Comparison of ENCODE assay signal across 8 mouse cellular contexts in the genomic region with DNA sequence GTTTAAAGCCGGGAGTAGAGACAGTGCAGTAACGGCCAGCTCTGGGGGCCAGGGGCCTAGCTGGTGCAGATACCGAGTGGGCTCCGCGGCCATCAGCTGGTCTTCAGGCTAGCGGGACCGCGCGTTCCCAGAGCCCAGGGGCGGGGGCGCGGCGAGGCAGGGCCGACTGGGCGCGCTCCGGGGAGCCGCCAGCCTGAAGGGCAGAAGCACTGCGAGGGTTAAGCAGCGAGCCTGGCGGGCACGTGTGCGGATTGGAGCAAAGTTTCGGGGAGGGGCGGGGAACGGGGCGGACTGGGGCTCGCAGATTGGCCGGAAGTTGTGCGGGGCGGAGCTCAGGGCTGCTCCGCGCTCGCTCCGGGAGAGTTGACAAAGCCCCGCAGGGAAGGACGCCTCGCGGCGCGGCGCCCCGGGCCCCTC. TPM values are rescaled to one million over a fixed set of nuclear protein-coding genes. Genes with fewer than 3 reads are reported as not detected.
DNase-seq lines count a peak whose midpoint lies in the region; ATAC-seq and TF ChIP-seq lines count a peak whose summit lies in the region.

No protein-coding gene starts in this region.

- H3K79me2 ChIP-seq in liver, adult 2 months (ENCODE audit: control insufficient read depth, insufficient read depth, low read length): peaks cover 6% of the 10 kb centered on the region; the same call in 1 of the 2 replicates

- peaks cover 4% of the 10 kb centered on the region; the same call in 1 of the 2 replicates for H3K4me1 ChIP-seq in intestine, postnatal 0 days (replicated peaks; ENCODE audit: control insufficient read depth, insufficient read depth, low read length)
- H3K4me1 ChIP-seq in liver, adult 2 months (ENCODE audit: control insufficient read depth, insufficient read depth, low read length): peaks cover 19% of the 10 kb centered on the region

- TF ChIP-seq CTCF in intestine, postnatal 0 days (IDR thresholded peaks at IDR 0.05; ENCODE audit: low read depth): no peak
- TF ChIP-seq CTCF in liver, adult 2 months (IDR thresholded peaks at IDR 0.05; ENCODE audit: low read depth, low read length): no peak

- no peaks in the 10 kb centered on the region for H3K36me3 ChIP-seq in intestine, postnatal 0 days (ENCODE audit: control insufficient read depth, insufficient read depth)
- H3K36me3 ChIP-seq in liver, adult 2 months (ENCODE audit: control insufficient read depth, insufficient read depth, low read length): no peaks in the 10 kb centered on the region

- H3K9ac ChIP-seq in intestine, postnatal 0 days (ENCODE audit: low read depth, low read length): peak overlapping the region; percentile 83
- H3K9ac ChIP-seq in liver, adult 2 months (ENCODE audit: low read depth, low read length): peak overlapping the region; percentile 96

- no peaks in the 10 kb centered on the region for H3K27me3 ChIP-seq in intestine, postnatal 0 days (replicated peaks; ENCODE audit: control insufficient read depth, insufficient read depth, low read length)
- no peaks in the 10 kb centered on the region for H3K27me3 ChIP-seq in liver, adult 2 months (ENCODE audit: control insufficient read depth, insufficient read depth, low read length)

- peak overlapping the region; percentile 96 for H3K4me2 ChIP-seq in intestine, postnatal 0 days (replicated peaks; ENCODE audit: low read depth)

- peak; percentile 60 for DNase-seq in layer of hippocampus, adult 11-12 months (ENCODE audit: low spot score)
- no peak for DNase-seq in layer of hippocampus, adult 9-10 months (ENCODE audit: low spot score)
- DNase-seq in embryo, embryonic 11 days: peak; percentile 97
- DNase-seq in liver, adult 2 months (ENCODE audit: extremely low read depth, low read depth, low spot score): peak; percentile 80
- DNase-seq in spleen, postnatal 36 days (ENCODE audit: low spot score in 2 of 2): peak; percentile 85

- peak; percentile 82 for ATAC-seq in granulocyte monocyte progenitor cell, adult 5-6 weeks (replicated peaks; ENCODE audit: poor library complexity, severe bottlenecking)
- peak; percentile 91 for ATAC-seq in intestine, postnatal 0 days
- peak; percentile 81 for ATAC-seq in monocyte, adult 5-6 weeks (replicated peaks; ENCODE audit: insufficient number of reproducible peaks, low FRiP score, low TSS enrichment, poor library complexity, severe bottlenecking)

- TF ChIP-seq POLR2A in liver, adult 2 months (IDR thresholded peaks at IDR 0.05; ENCODE audit: extremely low read depth, insufficient read depth, low read length): peak; percentile 46; the same call in 1 of the 2 replicates

- H3K27ac ChIP-seq in intestine, postnatal 0 days (ENCODE audit: low read depth, low read length): peak overlapping the region; percentile 54
- no peak overlapping the region for H3K27ac ChIP-seq in liver, adult 2 months (replicated peaks; ENCODE audit: insufficient read depth, low read depth, low read length)

- WGBS in intestine, postnatal 0 days: 2% methylated on average over 20 of the region's 43 CpGs
- under 1% methylated on average over 39 of the region's 43 CpGs for WGBS in liver, adult 2 months

- peak overlapping the region; percentile 96 for H3K4me3 ChIP-seq in intestine, postnatal 0 days (ENCODE audit: low read depth, low read length)
- peak overlapping the region; percentile 92 for H3K4me3 ChIP-seq in liver, adult 2 months (ENCODE audit: insufficient read depth, low read depth, low read length)

- H3K9me3 ChIP-seq in intestine, postnatal 0 days (ENCODE audit: control insufficient read depth): no peaks in the 10 kb centered on the region

RNA-seq across cellular contexts. Expression of a gene that starts 1.7 kb away (rescaled TPM):
- total RNA-seq in granulocyte monocyte progenitor cell, adult 5-6 weeks (2014; fragmentation: Nextera tagmentation): 2.0 and 5.1 TPM in 2 replicates
- total RNA-seq in granulocyte monocyte progenitor cell, adult 5-6 weeks (2017): 0.86 and 1.5 TPM in 2 replicates
- 14.8 and 14.9 TPM in 2 replicates for polyA plus RNA-seq in intestine, postnatal 0 days (2015; fragmentation: Nextera tagmentation; extraction: Ambion mirVana)
- 20.2 and 22.7 TPM in 2 replicates for total RNA-seq in liver, adult 2 months (2014; rRNA removed)
- polyA plus RNA-seq in liver, adult 2 months (2012; rRNA removed): 42.3 and 49.9 TPM in 2 replicates
- total RNA-seq in monocyte, adult 5-6 weeks (2017): 0.97 to 2.0 TPM (median 1.6 TPM) in 3 replicates

RNA-seq across cellular contexts. Expression of a gene that starts 18.5 kb away (rescaled TPM):
- not detected in 2 replicates for total RNA-seq in granulocyte monocyte progenitor cell, adult 5-6 weeks (2014; fragmentation: Nextera tagmentation)
- 0.10 TPM in 1 of 2 replicates, not detected in the other for total RNA-seq in granulocyte monocyte progenitor cell, adult 5-6 weeks (2017)
- 1.9 and 2.1 TPM in 2 replicates for polyA plus RNA-seq in intestine, postnatal 0 days (2015; fragmentation: Nextera tagmentation; extraction: Ambion mirVana)
- 121 and 190 TPM in 2 replicates for total RNA-seq in liver, adult 2 months (2014; rRNA removed)
- polyA plus RNA-seq in liver, adult 2 months (2012; rRNA removed): 261 and 264 TPM in 2 replicates
- not detected in 3 replicates for total RNA-seq in monocyte, adult 5-6 weeks (2017)

RNA-seq across cellular contexts. Expression of a gene that starts 24.4 kb away (rescaled TPM):
- 9.3 and 9.5 TPM in 2 replicates for total RNA-seq in granulocyte monocyte progenitor cell, adult 5-6 weeks (2014; fragmentation: Nextera tagmentation)
- 8.3 and 9.1 TPM in 2 replicates for total RNA-seq in granulocyte monocyte progenitor cell, adult 5-6 weeks (2017)
- 10.3 and 13.6 TPM in 2 replicates for polyA plus RNA-seq in intestine, postnatal 0 days (2015; fragmentation: Nextera tagmentation; extraction: Ambion mirVana)
- total RNA-seq in liver, adult 2 months (2014; rRNA removed): 14.0 and 16.3 TPM in 2 replicates
- 19.5 and 28.2 TPM in 2 replicates for polyA plus RNA-seq in liver, adult 2 months (2012; rRNA removed)
- 10.8 to 33.6 TPM (median 22.8 TPM) in 3 replicates for total RNA-seq in monocyte, adult 5-6 weeks (2017)

RNA-seq across cellular contexts. Expression of a gene that starts 33.7 kb away (rescaled TPM):
- total RNA-seq in granulocyte monocyte progenitor cell, adult 5-6 weeks (2014; fragmentation: Nextera tagmentation): 13.3 and 18.6 TPM in 2 replicates
- total RNA-seq in granulocyte monocyte progenitor cell, adult 5-6 weeks (2017): 5.9 and 6.4 TPM in 2 replicates
- polyA plus RNA-seq in intestine, postnatal 0 days (2015; fragmentation: Nextera tagmentation; extraction: Ambion mirVana): 4.8 and 5.8 TPM in 2 replicates
- total RNA-seq in liver, adult 2 months (2014; rRNA removed): 2.1 and 2.6 TPM in 2 replicates
- 4.3 and 7.3 TPM in 2 replicates for polyA plus RNA-seq in liver, adult 2 months (2012; rRNA removed)
- 9.7 to 10.8 TPM (median 10.7 TPM) in 3 replicates for total RNA-seq in monocyte, adult 5-6 weeks (2017)

Comparison
In these comparisons a context has a peak if more than half of its experiments do, and no peak if none do; other contexts are left out.
1. RNA of a gene that starts 18.5 kb away (total RNA-seq): 121 to 190 TPM in liver, adult 2 months; 0.10 TPM in granulocyte monocyte progenitor cell, adult 5-6 weeks and not detected in monocyte, adult 5-6 weeks; every median in the first group is over 100 times any median in the second.
2. Peak in every context shown above with its lines, with median percentiles within 50 percentile points of each other: ATAC-seq.